Comparison of ENCODE assay signal across 15 mouse cellular contexts in the genomic region with DNA sequence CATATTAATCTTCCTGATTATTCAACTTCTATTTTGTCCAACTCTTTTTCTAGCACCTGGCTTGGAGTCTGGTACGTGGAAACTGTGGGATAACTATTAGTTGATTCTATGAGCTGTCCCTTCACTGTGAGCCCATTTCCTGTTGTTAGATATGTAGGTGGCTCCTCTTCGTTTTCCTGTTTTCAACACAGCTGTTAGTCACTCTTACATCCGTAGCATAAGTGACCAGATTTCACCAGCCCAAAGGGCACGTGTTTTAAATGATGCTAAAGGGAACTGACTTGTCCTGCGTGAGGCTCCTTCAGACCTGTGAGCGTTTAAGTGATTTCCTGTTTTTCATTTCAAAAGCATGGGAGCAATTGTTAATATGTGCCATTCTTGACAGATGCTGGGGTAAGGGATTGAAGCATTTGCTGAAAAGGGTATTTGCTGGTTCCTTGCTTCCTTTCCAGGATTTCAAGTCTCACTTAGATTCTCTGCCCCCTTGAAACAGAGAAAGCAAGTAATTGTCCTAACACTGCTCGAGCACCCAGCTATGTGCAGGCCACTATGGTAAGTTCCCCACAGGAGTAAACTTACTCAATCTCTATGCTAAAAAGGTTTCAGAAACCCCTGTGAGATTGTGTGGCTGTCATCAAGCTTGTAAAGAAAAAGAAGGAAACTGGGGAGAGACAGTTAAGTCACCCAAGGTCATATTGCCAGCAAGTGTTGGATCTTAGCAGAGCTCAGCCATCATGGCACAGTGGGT.
DNase-seq lines count a peak whose midpoint lies in the region; ATAC-seq lines count a peak whose summit lies in the region.
"Had no signal": no experiment of that assay in that cellular context is flagged by ENCODE, and none has a peak within 500 bp of the region (broad histone marks: within the 10 kb centered on the region; RNA-seq: fewer than 3 reads in every experiment).

No protein-coding gene starts in this region.

- H3K36me3 ChIP-seq in heart, embryonic 16.5 days (ENCODE audit: control insufficient read depth, insufficient read depth), result no peaks in the 10 kb centered on the region
- no peaks in the 10 kb centered on the region for H3K36me3 ChIP-seq in heart, embryonic 11.5 days (ENCODE audit: control insufficient read depth, insufficient read depth, low read length)
- H3K36me3 ChIP-seq in liver, embryonic 16.5 days (ENCODE audit: control insufficient read depth, insufficient read depth), result no peaks in the 10 kb centered on the region
- H3K36me3 ChIP-seq in midbrain, embryonic 11.5 days (ENCODE audit: control insufficient read depth, insufficient read depth, low read length), result no peaks in the 10 kb centered on the region

- 61% methylated on average over 7 of the region's 7 CpGs for WGBS in heart, embryonic 16.5 days
- 62% methylated on average over 7 of the region's 7 CpGs for WGBS in heart, embryonic 11.5 days (ENCODE audit: insufficient replicate concordance)
- 49% methylated on average over 7 of the region's 7 CpGs for WGBS in liver, embryonic 16.5 days (ENCODE audit: insufficient replicate concordance)
- WGBS in midbrain, embryonic 11.5 days, result 89% methylated on average over 7 of the region's 7 CpGs

- DNase-seq in 416B (ENCODE audit: low read depth), result peak; percentile 89
- no peak for DNase-seq in left cerebral cortex, postnatal 4 days
- DNase-seq in midbrain, embryonic 11.5 days (ENCODE audit: low spot score, missing footprints), result no peak
- DNase-seq in frontal cortex, postnatal 36 days (ENCODE audit: low spot score in 2 of 2), result no peak
- DNase-seq: cerebellum, postnatal 10 days; gastrocnemius, postnatal 10 days; heart, postnatal 10 days; kidney, adult 8-10 months; thymus, postnatal 25 days had no signal

- no peak overlapping the region for H3K4me2 ChIP-seq in heart, embryonic 16.5 days (ENCODE audit: low read depth, low read length)
- no peak overlapping the region for H3K4me2 ChIP-seq in heart, embryonic 11.5 days
- no peak overlapping the region for H3K4me2 ChIP-seq in liver, embryonic 16.5 days (ENCODE audit: low read depth, low read length)
- no peak overlapping the region for H3K4me2 ChIP-seq in midbrain, embryonic 11.5 days

- H3K27me3 ChIP-seq in heart, embryonic 16.5 days (ENCODE audit: control insufficient read depth, insufficient read depth, low read length), result no peaks in the 10 kb centered on the region
- H3K27me3 ChIP-seq in heart, embryonic 11.5 days (ENCODE audit: control insufficient read depth, insufficient read depth, low read length), result no peaks in the 10 kb centered on the region
- no peaks in the 10 kb centered on the region for H3K27me3 ChIP-seq in liver, embryonic 16.5 days (ENCODE audit: control insufficient read depth, insufficient read depth, low read depth, low read length)
- no peaks in the 10 kb centered on the region for H3K27me3 ChIP-seq in midbrain, embryonic 11.5 days (ENCODE audit: control insufficient read depth, insufficient read depth, low read length)

- H3K9ac ChIP-seq in heart, embryonic 16.5 days (ENCODE audit: low read length), result no peak overlapping the region
- no peak overlapping the region for H3K9ac ChIP-seq in heart, embryonic 11.5 days (ENCODE audit: low read depth, low read length)
- no peak overlapping the region for H3K9ac ChIP-seq in liver, embryonic 16.5 days (ENCODE audit: low read depth, low read length)
- no peak overlapping the region for H3K9ac ChIP-seq in midbrain, embryonic 11.5 days (ENCODE audit: low read length)

- H3K4me3 ChIP-seq in heart, embryonic 16.5 days (ENCODE audit: low read length), result no peak overlapping the region
- no peak overlapping the region for H3K4me3 ChIP-seq in heart, embryonic 11.5 days (ENCODE audit: low read depth, low read length)
- H3K4me3 ChIP-seq in brown adipose tissue, adult 24 weeks (ENCODE audit: insufficient read depth, low read depth, low read length), result no peak overlapping the region
- no peak overlapping the region for H3K4me3 ChIP-seq in liver, embryonic 16.5 days (ENCODE audit: low read depth, low read length)
- no peak overlapping the region for H3K4me3 ChIP-seq in midbrain, embryonic 11.5 days (ENCODE audit: low read depth, low read length)
- H3K4me3 ChIP-seq: erythroblast, embryonic 14.5 days; myocyte had no signal

- H3K9me3 ChIP-seq in heart, embryonic 16.5 days (replicated peaks; ENCODE audit: control insufficient read depth, low read length), result no peaks in the 10 kb centered on the region
- H3K9me3 ChIP-seq in heart, embryonic 11.5 days (replicated peaks; ENCODE audit: control insufficient read depth, low read length), result no peaks in the 10 kb centered on the region
- no peaks in the 10 kb centered on the region for H3K9me3 ChIP-seq in liver, embryonic 16.5 days (replicated peaks; ENCODE audit: control insufficient read depth, low read length)
- H3K9me3 ChIP-seq in midbrain, embryonic 11.5 days (ENCODE audit: control insufficient read depth, low read length), result no peaks in the 10 kb centered on the region

- H3K27ac ChIP-seq in heart, embryonic 16.5 days (ENCODE audit: low read length), result peak overlapping the region; percentile 48; the same call in 1 of the 2 replicates
- no peak overlapping the region for H3K27ac ChIP-seq in heart, embryonic 11.5 days (ENCODE audit: low read depth, low read length)
- peak overlapping the region; percentile 12; the same call in 1 of the 2 replicates for H3K27ac ChIP-seq in brown adipose tissue, adult 24 weeks (replicated peaks; ENCODE audit: low read depth, low read length)
- H3K27ac ChIP-seq in liver, embryonic 16.5 days (ENCODE audit: low read length), result peak overlapping the region; percentile 58
- H3K27ac ChIP-seq in midbrain, embryonic 11.5 days (ENCODE audit: low read depth, low read length), result no peak overlapping the region

- no peak for ATAC-seq in heart, embryonic 16.5 days (replicated peaks; ENCODE audit: extremely low read depth, insufficient read depth, low FRiP score)
- ATAC-seq in heart, embryonic 11.5 days (replicated peaks; ENCODE audit: insufficient number of reproducible peaks, low FRiP score, low TSS enrichment), result no peak
- peak; percentile 66 for ATAC-seq in liver, embryonic 16.5 days (ENCODE audit: low read depth)
- ATAC-seq in midbrain, embryonic 11.5 days (ENCODE audit: low FRiP score), result no peak

- intact Hi-C loops in left cerebral cortex, postnatal 4 days (cut with DNase I), result no loop called here

- H3K4me1 ChIP-seq in heart, embryonic 16.5 days (ENCODE audit: control insufficient read depth, insufficient read depth, low read length), result peaks cover 8% of the 10 kb centered on the region; the same call in 1 of the 2 replicates
- no peaks in the 10 kb centered on the region for H3K4me1 ChIP-seq in heart, embryonic 11.5 days (ENCODE audit: control insufficient read depth, insufficient read depth, low read length)
- H3K4me1 ChIP-seq in brown adipose tissue, adult 24 weeks (ENCODE audit: control insufficient read depth, insufficient read depth, insufficient read length, low read length), result peaks cover 14% of the 10 kb centered on the region
- H3K4me1 ChIP-seq in liver, embryonic 16.5 days (ENCODE audit: control insufficient read depth, low read depth, low read length), result no peaks in the 10 kb centered on the region; the same call in 1 of the 2 replicates
- no peaks in the 10 kb centered on the region; the same call in 1 of the 2 replicates for H3K4me1 ChIP-seq in midbrain, embryonic 11.5 days (ENCODE audit: control insufficient read depth, insufficient read depth, low read length)

Comparison
In these comparisons a context has a peak if more than half of its experiments do, and no peak if none do; other contexts are left out.
1. H3K27ac ChIP-seq: peak in heart, embryonic 16.5 days (single experiment), brown adipose tissue, adult 24 weeks (single experiment) and liver, embryonic 16.5 days (single experiment); none in heart, embryonic 11.5 days (single experiment) and midbrain, embryonic 11.5 days (single experiment).